Mouse (Mus musculus): ENCODE data around the gene Fam163a. TPM values are rescaled to one million over a fixed set of nuclear protein-coding genes. Genes with fewer than 3 reads are reported as not detected.

Fam163a gene
- polyA plus RNA-seq, 1 experiment from 2014 or later, result 1.8 TPM

GRCm38 (mm10) chr1:156084603-156085002 lies 120.2 kb downstream of the Fam163a start:
- Histone ChIP-seq H3K4me2 (replicated peaks; ENCODE audit: low read depth) (no peak overlapping the region), H3K36me3 (ENCODE audit: control insufficient read depth, insufficient read depth) (no peaks in the 10 kb centered on the region), H3K27me3 (replicated peaks; ENCODE audit: control insufficient read depth, insufficient read depth, low read length) (no peaks in the 10 kb centered on the region), H3K27ac (ENCODE audit: low read depth, low read length) (no peak overlapping the region), H3K9me3 (ENCODE audit: control insufficient read depth) (no peaks in the 10 kb centered on the region), H3K4me1 (replicated peaks; ENCODE audit: control insufficient read depth, insufficient read depth, low read length) (no peaks in the 10 kb centered on the region), H3K9ac (ENCODE audit: low read depth, low read length) (no peak overlapping the region), H3K4me3 (ENCODE audit: low read depth, low read length) (no peak overlapping the region)
- WGBS, result 56% methylated on average over 3 of the region's 3 CpGs
- ATAC-seq, result no peak
- TF ChIP-seq CTCF (IDR thresholded peaks at IDR 0.05; ENCODE audit: low read depth), result no peak

GRCm38 (mm10) chr1:156077655-156078054 lies 127.2 kb downstream of the Fam163a start:
- no peaks in the 10 kb centered on the region for H3K4me1 ChIP-seq (replicated peaks; ENCODE audit: control insufficient read depth, insufficient read depth, low read length)
- WGBS, result 65% methylated on average over 3 of the region's 3 CpGs
- H3K9ac ChIP-seq (ENCODE audit: low read depth, low read length), result no peak overlapping the region
- no peak overlapping the region for H3K4me3 ChIP-seq (ENCODE audit: low read depth, low read length)
- H3K27ac ChIP-seq (ENCODE audit: low read depth, low read length), result no peak overlapping the region
- no peaks in the 10 kb centered on the region for H3K36me3 ChIP-seq (ENCODE audit: control insufficient read depth, insufficient read depth)
- H3K4me2 ChIP-seq (replicated peaks; ENCODE audit: low read depth), result no peak overlapping the region
- H3K9me3 ChIP-seq (ENCODE audit: control insufficient read depth), result no peaks in the 10 kb centered on the region
- no peak for ATAC-seq
- no peaks in the 10 kb centered on the region for H3K27me3 ChIP-seq (replicated peaks; ENCODE audit: control insufficient read depth, insufficient read depth, low read length)
- no peak for TF ChIP-seq CTCF (IDR thresholded peaks at IDR 0.05; ENCODE audit: low read depth)

GRCm38 (mm10) chr1:156076474-156076873 lies 128.4 kb downstream of the Fam163a start:
- Histone ChIP-seq H3K4me2 (replicated peaks; ENCODE audit: low read depth) (no peak overlapping the region), H3K4me3 (ENCODE audit: low read depth, low read length) (no peak overlapping the region), H3K4me1 (replicated peaks; ENCODE audit: control insufficient read depth, insufficient read depth, low read length) (no peaks in the 10 kb centered on the region), H3K9me3 (ENCODE audit: control insufficient read depth) (no peaks in the 10 kb centered on the region), H3K36me3 (ENCODE audit: control insufficient read depth, insufficient read depth) (no peaks in the 10 kb centered on the region), H3K27me3 (replicated peaks; ENCODE audit: control insufficient read depth, insufficient read depth, low read length) (no peaks in the 10 kb centered on the region), H3K27ac (ENCODE audit: low read depth, low read length) (no peak overlapping the region), H3K9ac (ENCODE audit: low read depth, low read length) (no peak overlapping the region)
- 72% methylated on average over 4 of the region's 4 CpGs for WGBS
- ATAC-seq, result no peak
- no peak for TF ChIP-seq CTCF (IDR thresholded peaks at IDR 0.05; ENCODE audit: low read depth)

- Histone ChIP-seq H3K4me3 (ENCODE audit: low read depth, low read length) (no peak overlapping the region), H3K36me3 (ENCODE audit: control insufficient read depth, insufficient read depth) (no peaks in the 10 kb centered on the region), H3K9me3 (ENCODE audit: control insufficient read depth) (no peaks in the 10 kb centered on the region), H3K9ac (ENCODE audit: low read depth, low read length) (no peak overlapping the region), H3K4me2 (replicated peaks; ENCODE audit: low read depth) (no peak overlapping the region), H3K27me3 (replicated peaks; ENCODE audit: control insufficient read depth, insufficient read depth, low read length) (no peaks in the 10 kb centered on the region), H3K27ac (ENCODE audit: low read depth, low read length) (no peak overlapping the region), H3K4me1 (replicated peaks; ENCODE audit: control insufficient read depth, insufficient read depth, low read length) (no peaks in the 10 kb centered on the region)
- ATAC-seq, result no peak
- no peak for TF ChIP-seq CTCF (IDR thresholded peaks at IDR 0.05; ENCODE audit: low read depth)
- 53% methylated on average over 8 of the region's 8 CpGs for WGBS
Measured at GRCm38 (mm10) chr1:156074575-156074974, 130.3 kb downstream of the Fam163a start.

GRCm38 (mm10) chr1:156073169-156073821 lies 131.5 kb downstream of the Fam163a start:
- no peak for TF ChIP-seq CTCF (IDR thresholded peaks at IDR 0.05; ENCODE audit: low read depth)
- Histone ChIP-seq H3K4me1 (replicated peaks; ENCODE audit: control insufficient read depth, insufficient read depth, low read length) (no peaks in the 10 kb centered on the region), H3K9me3 (ENCODE audit: control insufficient read depth) (no peaks in the 10 kb centered on the region), H3K9ac (ENCODE audit: low read depth, low read length) (no peak overlapping the region), H3K27me3 (replicated peaks; ENCODE audit: control insufficient read depth, insufficient read depth, low read length) (no peaks in the 10 kb centered on the region), H3K4me3 (ENCODE audit: low read depth, low read length) (no peak overlapping the region), H3K4me2 (replicated peaks; ENCODE audit: low read depth) (no peak overlapping the region), H3K27ac (ENCODE audit: low read depth, low read length) (no peak overlapping the region), H3K36me3 (ENCODE audit: control insufficient read depth, insufficient read depth) (0 out of 2 replicates have a peak, but pooled peaks cover 1% of the 10 kb centered on the region)
- ATAC-seq, result 0 out of 2 replicates have a peak, but pooled peaks have one; percentile 25
- WGBS, result 50% methylated on average over 15 of the region's 15 CpGs

- no peak overlapping the region for H3K4me2 ChIP-seq (replicated peaks; ENCODE audit: low read depth)
- no peak for TF ChIP-seq CTCF (IDR thresholded peaks at IDR 0.05; ENCODE audit: low read depth)
- H3K36me3 ChIP-seq (ENCODE audit: control insufficient read depth, insufficient read depth), result peaks cover 20% of the 10 kb centered on the region
- no peaks in the 10 kb centered on the region for H3K9me3 ChIP-seq (ENCODE audit: control insufficient read depth)
- H3K4me1 ChIP-seq (replicated peaks; ENCODE audit: control insufficient read depth, insufficient read depth, low read length), result no peaks in the 10 kb centered on the region
- no peak overlapping the region for H3K4me3 ChIP-seq (ENCODE audit: low read depth, low read length)
- no peak for ATAC-seq
- H3K27me3 ChIP-seq (replicated peaks; ENCODE audit: control insufficient read depth, insufficient read depth, low read length), result no peaks in the 10 kb centered on the region
- WGBS, result 65% methylated on average over 14 of the region's 14 CpGs
- no peak overlapping the region for H3K9ac ChIP-seq (ENCODE audit: low read depth, low read length)
- no peak overlapping the region for H3K27ac ChIP-seq (ENCODE audit: low read depth, low read length)
Measured at GRCm38 (mm10) chr1:156070106-156070505, 134.7 kb downstream of the Fam163a start.

All from intestine, postnatal 0 days (tissue).